Mouse (Mus musculus) left cerebral cortex, adult 18-20 months (tissue): ENCODE measurements around the gene Nkapl. TPM values are rescaled to one million over a fixed set of nuclear protein-coding genes. Genes with fewer than 3 reads are reported as not detected.

Source experiments
- DNase-seq, 2 experiments: peaks; one replicate each; pipeline ENCODE4 v3.0.0; 2021 to 2022; ENCODE audit warnings: low spot score in 2 of 2, mixed read lengths in 1 of 2
- microRNA-seq, 2 experiments: library from miRNA; unstranded; fragments of <30 nt; microRNA quantifications; one replicate each; pipeline ENCODE4 v1.2.0; 2021
- total RNA-seq, 2 experiments: library from RNA; stranded (reverse); gene quantifications; 2 replicates each; pipeline ENCODE4 v1.2.3; 2021

The Nkapl gene
- total RNA-seq, 2 experiments from 2014 or later = 0.58 to 0.84 TPM

DNA sequence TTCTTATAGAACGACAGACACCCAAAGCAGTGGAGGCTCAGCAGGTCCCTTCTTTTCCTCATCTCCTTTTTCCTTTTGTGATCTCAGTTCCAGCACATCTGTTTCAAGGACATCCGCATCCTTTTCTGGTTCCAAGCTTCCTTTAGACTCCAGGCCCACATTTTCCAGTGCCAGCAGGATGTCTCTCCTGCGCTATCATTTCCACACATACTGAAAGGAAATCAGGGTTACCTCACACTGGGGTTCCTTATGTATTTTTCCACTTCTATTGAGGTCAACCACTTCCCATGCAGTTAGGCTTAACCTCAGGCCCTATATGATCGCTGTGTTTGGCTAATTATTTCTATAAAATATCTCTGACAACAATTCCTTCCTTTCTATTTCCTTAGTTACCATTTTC is 32.8 kb downstream of the Nkapl start:
- no peak for DNase-seq

DNA sequence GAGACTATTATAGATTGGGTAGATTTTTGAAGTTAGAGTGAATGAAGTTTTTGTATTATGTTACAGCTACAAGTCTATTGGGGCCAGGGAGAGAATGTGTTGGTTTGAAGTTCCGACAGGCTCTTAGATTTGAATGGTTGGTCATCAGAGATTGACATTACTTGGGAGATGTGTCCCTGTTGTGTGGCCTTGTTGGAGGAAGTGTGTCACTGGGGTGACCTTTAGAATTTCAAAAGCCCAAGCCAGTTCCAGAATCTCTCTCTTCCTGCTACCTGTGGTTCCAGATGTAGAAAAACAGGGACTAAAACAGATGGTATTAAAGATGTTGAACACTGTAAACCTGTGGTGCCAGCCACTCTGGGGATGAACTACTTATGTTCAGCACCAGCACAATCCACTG is 40.7 kb downstream of the Nkapl start:
- DNase-seq = no peak

DNA sequence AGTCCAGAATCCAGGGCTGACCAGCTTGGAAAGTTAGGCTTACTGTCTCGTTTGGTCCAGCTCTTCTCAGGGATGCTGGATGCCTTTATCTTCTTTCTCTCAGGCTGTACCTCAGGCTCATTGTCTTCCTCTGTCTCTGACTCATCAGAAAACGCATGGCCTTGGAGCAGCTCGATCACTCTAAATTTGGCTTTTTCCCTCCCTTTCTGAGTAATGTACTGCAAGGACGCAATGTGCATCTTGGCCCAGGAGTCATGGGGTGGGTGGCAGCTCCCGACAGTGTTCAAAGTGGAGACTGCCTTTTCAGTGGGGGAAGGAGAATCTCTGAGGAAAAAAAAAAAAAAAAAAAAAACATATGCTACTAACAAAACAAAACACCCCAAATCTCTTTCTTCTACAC is 45.0 kb downstream of the Nkapl start:
- DNase-seq = no peak

DNA sequence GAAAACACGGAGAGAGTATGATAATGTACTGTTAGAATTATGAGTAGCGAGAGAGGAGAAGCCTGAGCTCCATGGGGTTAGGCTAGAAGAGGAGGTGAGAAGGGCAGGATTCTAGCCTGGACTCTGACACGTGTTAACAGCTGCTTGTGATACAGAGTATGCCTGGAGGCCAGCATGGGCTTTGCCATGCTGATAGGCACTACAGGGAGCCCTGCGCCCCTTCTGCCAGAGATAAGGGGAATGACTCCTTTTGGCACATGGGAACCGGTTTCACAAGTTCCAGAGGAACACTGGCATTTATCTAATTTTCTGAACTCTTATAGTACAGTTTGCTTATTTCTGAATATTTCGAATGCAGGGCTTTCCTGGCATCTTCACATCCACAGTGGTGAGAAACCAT is 49.4 kb downstream of the Nkapl start:
- DNase-seq = no peak

DNA sequence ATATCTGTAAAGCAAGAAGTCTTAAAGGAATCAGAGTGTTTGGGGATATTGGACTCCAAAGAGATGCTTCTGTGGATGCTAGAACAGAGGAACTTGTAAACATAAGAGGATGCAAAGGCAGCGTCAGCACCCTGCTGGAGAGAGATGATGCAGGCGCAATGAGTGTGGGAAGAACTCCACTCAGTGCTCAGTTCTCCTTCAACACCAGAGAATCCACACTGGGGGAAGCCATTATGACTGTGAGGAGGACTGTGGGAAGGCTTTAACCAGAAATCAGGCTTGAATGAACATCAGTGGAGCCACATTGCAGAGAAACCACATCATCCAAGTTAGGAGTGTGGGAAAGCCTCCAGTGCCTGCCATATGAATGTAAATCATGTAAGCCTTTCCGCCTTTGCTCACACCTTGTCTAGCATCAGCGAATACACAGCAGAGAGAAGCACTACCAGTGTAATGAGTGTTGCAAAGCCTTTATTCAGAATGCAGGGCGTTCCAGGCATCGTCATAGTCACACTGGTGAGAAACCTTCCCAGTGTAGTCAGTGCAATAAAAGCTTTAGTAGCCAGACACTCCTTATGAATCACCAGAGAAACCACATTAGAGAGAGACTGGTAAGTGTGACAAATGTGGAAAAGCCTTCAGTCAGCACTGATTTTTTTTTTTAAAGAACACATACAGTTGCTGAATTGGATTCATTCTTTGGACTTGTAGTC is 50.9 kb downstream of the Nkapl start:
- DNase-seq = peak in 1 of 2 experiments; percentile 15

Small RNA genes lying within 50 kb of the gene (microRNA-seq; reads per million reads assigned to microRNA genes)
- gene Mir1896 = 0 reads per million in 2 experiments

Other genes starting within 250 kb of the Nkapl start
- gene Gpx5, start 175.8 kb downstream of the Nkapl start, total RNA-seq = not detected
- under 1 TPM; 0.33 to 0.37 TPM for gene Gpx6, start 156.4 kb downstream of the Nkapl start, total RNA-seq
- not detected for gene Olfr1367, start 121.6 kb downstream of the Nkapl start, total RNA-seq
- gene Zscan12, start 105.7 kb downstream of the Nkapl start, total RNA-seq = 1 to 10 TPM; 8.3 to 8.9 TPM
- gene Zkscan3, start 65.8 kb downstream of the Nkapl start, total RNA-seq = 10 to 100 TPM; 36.0 to 38.1 TPM
- gene Pgbd1, start 27.5 kb downstream of the Nkapl start, total RNA-seq = 1 to 10 TPM in 1 of 2 experiments, under 1 TPM in 1; 0.98 to 1.5 TPM
- gene Zscan26, start 14.8 kb downstream of the Nkapl start, total RNA-seq = 10 to 100 TPM; 58.1 to 60.4 TPM
- 1 to 10 TPM; 5.7 to 6.4 TPM for gene Zkscan4, start 10.4 kb upstream of the Nkapl start, total RNA-seq
- gene Gm10065, start 10.9 kb upstream of the Nkapl start, total RNA-seq = not detected
- gene AK157302, start 26.7 kb upstream of the Nkapl start, total RNA-seq = 10 to 100 TPM; 21.6 to 25.9 TPM
- 10 to 100 TPM; 60.5 to 66.3 TPM for gene Gm11273, start 32.9 kb upstream of the Nkapl start, total RNA-seq
- gene Zkscan8, start 62.6 kb upstream of the Nkapl start, total RNA-seq = 10 to 100 TPM; 13.1 to 18.5 TPM
- gene Olfr1366, start 74.3 kb upstream of the Nkapl start, total RNA-seq = not detected
- not detected for gene Olfr1535, start 91.4 kb upstream of the Nkapl start, total RNA-seq
- gene Olfr1364, start 113.2 kb upstream of the Nkapl start, total RNA-seq = not detected
- not detected for gene Olfr1362, start 145.5 kb upstream of the Nkapl start, total RNA-seq
- gene Olfr11, start 174.0 kb upstream of the Nkapl start, total RNA-seq = not detected
- gene Olfr1361, start 194.9 kb upstream of the Nkapl start, total RNA-seq = not detected
- gene Olfr1360, start 208.9 kb upstream of the Nkapl start, total RNA-seq = not detected
- gene Olfr1359, start 229.6 kb upstream of the Nkapl start, total RNA-seq = not detected
- 10 to 100 TPM; 20.0 to 20.4 TPM for gene Hist1h2bl, start 247.6 kb upstream of the Nkapl start, total RNA-seq
- 10 to 100 TPM; 20.3 to 34.8 TPM for gene Hist1h2ai, start 247.9 kb upstream of the Nkapl start, total RNA-seq
- 10 to 100 TPM; 57.9 to 62.6 TPM for gene Hist1h3h, start 249.2 kb upstream of the Nkapl start, total RNA-seq